Mouse (Mus musculus): ENCODE data around the gene Leo1.

DNA sequence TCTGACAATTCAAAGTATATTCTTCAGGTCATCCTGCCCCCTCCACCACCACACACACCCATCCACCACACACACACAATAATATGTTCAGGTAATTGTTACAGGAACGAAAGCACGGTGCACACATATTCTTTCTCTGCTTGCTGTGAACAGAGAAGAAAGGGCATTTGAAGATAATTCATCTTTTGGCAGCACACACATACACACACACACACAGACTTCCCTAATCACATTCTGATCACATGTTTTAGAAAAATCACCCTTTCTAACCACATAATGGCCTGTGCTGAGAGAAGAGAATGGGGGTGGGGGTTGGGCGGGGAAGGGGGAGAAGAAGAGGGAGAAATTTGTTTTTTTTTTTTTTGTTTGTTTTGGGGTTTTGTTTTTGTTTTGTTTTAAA is 8.6 kb upstream of the Leo1 start:
- TF ChIP-seq TAL1 (IDR thresholded peaks at IDR 0.05; ENCODE audit: low read length) (no peak), GATA1 (IDR thresholded peaks at IDR 0.05; ENCODE audit: low read length) (no peak)
